Comparison of ENCODE assay signal across 21 mouse cellular contexts in genomic region chr10:23073431-23073830, GRCm38 (mm10).
DNase-seq lines count a peak whose midpoint lies in the region; ATAC-seq and TF ChIP-seq lines count a peak whose summit lies in the region.
"Had no signal": no experiment of that assay in that cellular context is flagged by ENCODE, and none has a peak within 500 bp of the region (broad histone marks: within the 10 kb centered on the region; RNA-seq: fewer than 3 reads in every experiment).

No protein-coding gene starts in this region.

- H3K4me1 ChIP-seq in liver, adult 2 months (ENCODE audit: control insufficient read depth, insufficient read depth, low read length), result peaks cover 2% of the 10 kb centered on the region; the same call in 1 of the 2 replicates
- no peaks in the 10 kb centered on the region for H3K4me1 ChIP-seq in liver, embryonic 11.5 days (replicated peaks; ENCODE audit: control insufficient read depth, insufficient read depth, low read length)
- H3K4me1 ChIP-seq: embryonic facial prominence, embryonic 13.5 days; embryonic facial prominence, embryonic 15.5 days; forebrain, embryonic 10.5 days; forebrain, embryonic 12.5 days had no signal

- H3K79me2 ChIP-seq in liver, adult 2 months (ENCODE audit: control insufficient read depth, insufficient read depth, low read length), result no peaks in the 10 kb centered on the region

- no peak overlapping the region for H3K4me2 ChIP-seq in liver, embryonic 11.5 days
- H3K4me2 ChIP-seq: embryonic facial prominence, embryonic 13.5 days; embryonic facial prominence, embryonic 15.5 days; forebrain, embryonic 12.5 days had no signal

- 45% methylated on average over 2 of the region's 2 CpGs for WGBS in liver, adult 2 months
- WGBS in liver, embryonic 11.5 days, result 59% methylated on average over 2 of the region's 2 CpGs

- H3K36me3 ChIP-seq in liver, adult 2 months (ENCODE audit: control insufficient read depth, insufficient read depth, low read length), result no peaks in the 10 kb centered on the region
- no peaks in the 10 kb centered on the region for H3K36me3 ChIP-seq in liver, embryonic 11.5 days (ENCODE audit: control insufficient read depth, insufficient read depth, low read length)
- H3K36me3 ChIP-seq: embryonic facial prominence, embryonic 13.5 days; embryonic facial prominence, embryonic 15.5 days; forebrain, embryonic 10.5 days; forebrain, embryonic 12.5 days had no signal

- TF ChIP-seq CTCF in liver, adult 2 months (IDR thresholded peaks at IDR 0.05; ENCODE audit: low read depth, low read length), result no peak

- no peak for TF ChIP-seq POLR2A in liver, adult 2 months (IDR thresholded peaks at IDR 0.05; ENCODE audit: extremely low read depth, insufficient read depth, low read length)

- H3K9ac ChIP-seq in liver, adult 2 months (ENCODE audit: low read depth, low read length), result no peak overlapping the region
- H3K9ac ChIP-seq in liver, embryonic 11.5 days (ENCODE audit: low read depth, low read length), result no peak overlapping the region
- H3K9ac ChIP-seq: embryonic facial prominence, embryonic 13.5 days; embryonic facial prominence, embryonic 15.5 days; forebrain, embryonic 12.5 days had no signal

- peak; percentile 54 for DNase-seq in adrenal gland, adult 2 months
- DNase-seq in adrenal gland, postnatal 14 days, result no peak
- DNase-seq in adrenal gland, postnatal 36 days, result peak; percentile 19 to 46
- no peak for DNase-seq in adrenal gland, postnatal 4 days (ENCODE audit: low spot score in 2 of 2)
- DNase-seq in liver, adult 2 months (ENCODE audit: extremely low read depth, low read depth, low spot score), result peak; percentile 35
- no peak for DNase-seq in liver, embryonic 11.5 days (ENCODE audit: low spot score)
- DNase-seq: adrenal gland, postnatal 25 days; cerebellum, adult 11 months; cerebellum, adult 18-20 months; cerebellum, adult 8-10 months; cerebellum, adult 9-11 months; cerebellum, postnatal 14 days; cerebellum, postnatal 36 days; embryo, embryonic 11 days had no signal

- no peak for ATAC-seq in liver, embryonic 11.5 days (replicated peaks; ENCODE audit: low FRiP score)
- ATAC-seq: forebrain, embryonic 14.5 days; forebrain, embryonic 16.5 days had no signal

- no peaks in the 10 kb centered on the region for H3K9me3 ChIP-seq in liver, embryonic 11.5 days (ENCODE audit: control insufficient read depth, low read length)
- H3K9me3 ChIP-seq: embryonic facial prominence, embryonic 13.5 days; embryonic facial prominence, embryonic 15.5 days; forebrain, embryonic 10.5 days; forebrain, embryonic 12.5 days had no signal

- H3K27ac ChIP-seq in liver, adult 2 months (replicated peaks; ENCODE audit: insufficient read depth, low read depth, low read length), result no peak overlapping the region; the same call in 1 of the 2 replicates
- H3K27ac ChIP-seq in liver, embryonic 11.5 days (ENCODE audit: low read depth, low read length), result no peak overlapping the region
- H3K27ac ChIP-seq: embryonic facial prominence, embryonic 13.5 days; embryonic facial prominence, embryonic 15.5 days; forebrain, embryonic 10.5 days; forebrain, embryonic 12.5 days had no signal

- H3K4me3 ChIP-seq in liver, adult 2 months (ENCODE audit: insufficient read depth, low read depth, low read length), result no peak overlapping the region
- H3K4me3 ChIP-seq in liver, embryonic 11.5 days (ENCODE audit: low read depth, low read length), result no peak overlapping the region
- H3K4me3 ChIP-seq: embryonic facial prominence, embryonic 13.5 days; embryonic facial prominence, embryonic 15.5 days; erythroblast, embryonic 14.5 days; forebrain, embryonic 10.5 days; forebrain, embryonic 12.5 days had no signal

- H3K27me3 ChIP-seq in liver, adult 2 months (ENCODE audit: control insufficient read depth, insufficient read depth, low read length), result no peaks in the 10 kb centered on the region
- no peaks in the 10 kb centered on the region for H3K27me3 ChIP-seq in liver, embryonic 11.5 days (replicated peaks; ENCODE audit: control insufficient read depth, insufficient read depth, low read length)
- H3K27me3 ChIP-seq: embryonic facial prominence, embryonic 13.5 days; embryonic facial prominence, embryonic 15.5 days; forebrain, embryonic 12.5 days had no signal

Comparison
In these comparisons a context has a peak if more than half of its experiments do, and no peak if none do; other contexts are left out.
1. DNase-seq: peak in adrenal gland, adult 2 months (single experiment), adrenal gland, postnatal 36 days (2 of 2) and liver, adult 2 months (single experiment); none in adrenal gland, postnatal 14 days (single experiment), adrenal gland, postnatal 4 days (0 of 2) and liver, embryonic 11.5 days (single experiment).